Mouse (Mus musculus): Measurements from ENCODE around the gene Bag3.
"Not testable (repeated sequence)": the region's sequence is repeated elsewhere in the genome, so short reads cannot be mapped to it uniquely, and the experiment has no call there.

DNA sequence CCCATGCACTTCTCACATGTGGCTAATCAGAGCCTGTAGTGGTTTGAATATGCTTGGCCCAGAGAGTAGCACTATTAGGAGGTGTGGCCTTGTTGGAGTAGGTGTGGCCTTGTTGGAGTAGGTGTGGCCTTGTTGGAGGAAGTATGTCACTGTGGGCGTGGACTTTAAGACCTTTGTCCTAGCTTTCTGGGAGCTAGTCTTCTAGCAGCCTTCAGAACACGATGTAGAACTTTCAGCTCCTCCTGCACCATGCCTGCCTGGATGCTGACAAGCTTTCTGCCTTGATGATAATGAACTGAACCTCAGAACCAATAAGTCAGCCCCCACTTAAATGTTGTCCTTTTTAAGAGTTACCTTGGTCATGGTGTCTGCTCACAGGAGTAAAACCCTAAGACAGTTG, 46.0 kb downstream of the Bag3 start:
- not testable (repeated sequence) for TF ChIP-seq POLR2A (IDR thresholded peaks at IDR 0.05; ENCODE audit: insufficient read depth, low read depth, low read length); CTCF (IDR thresholded peaks at IDR 0.05); EP300 (IDR thresholded peaks at IDR 0.05; ENCODE audit: insufficient read depth, low read depth, low read length)
